Mouse (Mus musculus) heart, embryonic 11.5 days (tissue): ENCODE measurements around the gene Pi16. TPM values are rescaled to one million over a fixed set of nuclear protein-coding genes. Genes with fewer than 3 reads are reported as not detected.

Source experiments
- ATAC-seq: fragments of 200-750 bp; cut with Nextera tagmentation; replicated peaks from 2 replicates; pipeline ENCODE4 v1.8.0; 2017; ENCODE audit warnings: moderate library complexity; ENCODE audit not compliant: insufficient number of reproducible peaks, low FRiP score, low TSS enrichment
- H3K27ac ChIP-seq: fragments of 300-500 bp; sonication (generic); 2 replicates; pipeline ENCODE4 v1.5.1; 2014; ENCODE audit warnings: mild to moderate bottlenecking, low read depth, low read length
- H3K27me3 ChIP-seq: fragments of 300-500 bp; sonication (generic); 2 replicates; pipeline ENCODE4 v1.6.1; 2014; ENCODE audit warnings: mild to moderate bottlenecking, low read length, mixed read lengths; ENCODE audit not compliant: control insufficient read depth, insufficient read depth
- H3K36me3 ChIP-seq: fragments of 300-500 bp; sonication (generic); 2 replicates; pipeline ENCODE4 v1.6.1; 2014; ENCODE audit warnings: mild to moderate bottlenecking, low read length, moderate library complexity, mixed read lengths; ENCODE audit not compliant: control insufficient read depth, insufficient read depth
- H3K4me1 ChIP-seq: fragments of 300-500 bp; sonication (generic); 2 replicates; pipeline ENCODE4 v1.6.1; 2014; ENCODE audit warnings: low read length; ENCODE audit not compliant: control insufficient read depth, insufficient read depth
- H3K4me2 ChIP-seq: fragments of 300-500 bp; sonication (generic); 2 replicates; pipeline ENCODE4 v1.6.1; 2014; ENCODE audit warnings: mild to moderate bottlenecking, moderate library complexity
- H3K4me3 ChIP-seq: fragments of 300-500 bp; sonication (generic); 2 replicates; pipeline ENCODE4 v1.5.1; 2014; ENCODE audit warnings: low read depth, low read length
- H3K9ac ChIP-seq: fragments of 300-500 bp; sonication (generic); 2 replicates; pipeline ENCODE4 v1.6.1; 2014; ENCODE audit warnings: mild to moderate bottlenecking, low read depth, low read length, moderate library complexity
- H3K9me3 ChIP-seq: fragments of 300-500 bp; sonication (generic); replicated peaks from 2 replicates; pipeline ENCODE4 v1.6.1; 2016; ENCODE audit warnings: low read length; ENCODE audit not compliant: control insufficient read depth
- WGBS: fragments of 180-500 bp; shearing (Covaris S2); extraction: QIAGEN DNeasy Blood & Tissue Kit; methylation state at CpG from one replicate; pipeline ENCODE4 v1.1.7; 2014; ENCODE audit not compliant: insufficient replicate concordance; 5-methylcytosine and 5-hydroxymethylcytosine counted together
- polyA plus RNA-seq: library from polyadenylated mRNA; unstranded; fragments of >200 nt; fragmentation: Nextera tagmentation; extraction: Ambion mirVana; gene quantifications from 2 replicates; pipeline ENCODE4 v1.2.1, GENCODE M21; 2014

Pi16 gene
- polyA plus RNA-seq, 1 experiment from 2014 or later: 1.7 TPM

DNA sequence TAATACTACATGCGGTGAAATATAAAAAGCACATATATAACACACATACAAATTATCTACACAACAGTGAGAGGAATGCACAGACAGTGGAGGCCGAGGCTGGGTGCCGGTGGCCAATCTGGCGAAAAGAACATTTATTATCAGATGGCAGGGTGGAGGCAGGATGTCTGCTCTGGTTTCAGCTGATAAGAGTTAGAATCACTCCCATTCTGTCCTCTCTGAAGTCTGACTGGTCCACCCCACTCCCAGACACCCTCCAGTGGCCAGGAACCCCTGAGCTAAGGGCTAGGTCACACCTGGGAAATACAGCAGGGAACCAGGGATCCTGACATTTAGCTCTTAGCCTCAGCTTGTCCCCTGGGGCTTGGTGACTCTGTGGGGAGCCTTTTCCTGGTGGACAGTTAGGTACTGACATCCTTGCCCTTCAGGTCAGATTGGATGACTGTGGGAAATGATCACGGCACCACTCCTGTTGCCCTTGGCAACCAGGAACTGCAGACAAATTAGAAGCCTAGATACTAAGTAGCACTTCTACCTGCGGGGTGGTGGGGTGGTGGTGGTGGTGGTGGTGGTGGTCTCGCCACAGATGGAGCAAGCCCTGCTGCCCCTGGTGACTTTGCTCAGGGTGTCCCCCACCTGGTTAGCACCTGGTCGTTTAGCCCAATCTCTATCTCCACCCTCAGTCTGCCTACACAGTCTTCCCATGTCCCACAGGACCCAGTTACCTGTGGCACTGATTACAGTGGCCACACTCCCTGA is 2.6 kb downstream of the Pi16 start:
- no peaks in the 10 kb centered on the region for H3K9me3 ChIP-seq
- H3K27ac ChIP-seq: no peak overlapping the region
- no peak overlapping the region for H3K4me3 ChIP-seq
- H3K27me3 ChIP-seq: peaks cover 34% of the 10 kb centered on the region
- no peak for ATAC-seq
- peaks cover 13% of the 10 kb centered on the region for H3K4me1 ChIP-seq
- 41% methylated on average over 8 of the region's 8 CpGs for WGBS
- no peak overlapping the region for H3K4me2 ChIP-seq
- H3K36me3 ChIP-seq: no peaks in the 10 kb centered on the region
- 0 out of 2 replicates have a peak overlapping the region, but pooled peaks have one; percentile 34 for H3K9ac ChIP-seq

GRCm38 (mm10) chr17:29321765-29322602 is 4.5 kb downstream of the Pi16 start:
- Histone ChIP-seq H3K4me1 (peaks cover 22% of the 10 kb centered on the region), H3K9ac (0 out of 2 replicates have a peak overlapping the region, but pooled peaks have one; percentile 16), H3K27ac (no peak overlapping the region), H3K4me3 (peak overlapping the region; percentile 30), H3K9me3 (no peaks in the 10 kb centered on the region), H3K27me3 (peaks cover 42% of the 10 kb centered on the region), H3K36me3 (no peaks in the 10 kb centered on the region), H3K4me2 (peak overlapping the region; percentile 56)
- ATAC-seq: no peak
- WGBS: 16% methylated on average over 41 of the region's 41 CpGs

DNA sequence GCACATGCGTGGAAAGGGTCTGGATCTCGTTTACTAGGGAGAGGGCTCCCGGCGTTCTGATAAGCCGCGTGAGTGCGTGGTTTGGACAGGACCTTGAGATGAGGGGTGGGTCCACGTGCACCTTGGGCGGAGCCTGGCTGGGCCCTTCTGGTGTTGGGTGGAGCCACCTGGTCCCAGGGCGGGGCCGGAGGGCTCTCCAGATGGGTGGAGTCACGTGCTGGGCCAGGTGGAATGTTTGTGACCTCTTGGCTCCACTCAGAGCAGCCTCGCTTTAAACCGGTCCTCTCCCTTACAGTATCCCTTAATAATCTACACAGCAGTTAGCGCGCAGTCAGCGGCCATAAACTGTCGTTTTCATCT is 5.1 kb downstream of the Pi16 start:
- Histone ChIP-seq H3K27ac (no peak overlapping the region), H3K27me3 (peaks cover 48% of the 10 kb centered on the region), H3K36me3 (no peaks in the 10 kb centered on the region), H3K9me3 (no peaks in the 10 kb centered on the region), H3K4me3 (peak overlapping the region; percentile 30), H3K4me2 (peak overlapping the region; percentile 56), H3K9ac (0 out of 2 replicates have a peak overlapping the region, but pooled peaks have one; percentile 16), H3K4me1 (peaks cover 22% of the 10 kb centered on the region)
- WGBS: 20% methylated on average over 18 of the region's 18 CpGs
- peak; percentile 51; the same call in 1 of the 2 replicates for ATAC-seq

- H3K9ac ChIP-seq: no peak overlapping the region
- H3K4me1 ChIP-seq: peaks cover 22% of the 10 kb centered on the region
- no peak overlapping the region for H3K4me2 ChIP-seq
- H3K9me3 ChIP-seq: no peaks in the 10 kb centered on the region
- H3K27me3 ChIP-seq: peaks cover 52% of the 10 kb centered on the region
- whole genome bisulfite sequencing: 76% methylated on average over 3 of the region's 3 CpGs
- no peak overlapping the region for H3K4me3 ChIP-seq
- H3K36me3 ChIP-seq: no peaks in the 10 kb centered on the region
- ATAC-seq: no peak
- H3K27ac ChIP-seq: no peak overlapping the region
Measured at GRCm38 (mm10) chr17:29323625-29324024, 6.1 kb downstream of the Pi16 start.

- H3K4me2 ChIP-seq: no peak overlapping the region
- no peak overlapping the region; the same call in 1 of the 2 replicates for H3K4me3 ChIP-seq
- no peak for ATAC-seq
- peaks cover 43% of the 10 kb centered on the region for H3K27me3 ChIP-seq
- no peaks in the 10 kb centered on the region for H3K36me3 ChIP-seq
- H3K4me1 ChIP-seq: peaks cover 21% of the 10 kb centered on the region
- H3K9ac ChIP-seq: no peak overlapping the region
- no peaks in the 10 kb centered on the region for H3K9me3 ChIP-seq
- H3K27ac ChIP-seq: no peak overlapping the region
- 55% methylated on average over 13 of the region's 13 CpGs for WGBS
Measured at GRCm38 (mm10) chr17:29325831-29326230, 8.4 kb downstream of the Pi16 start.

- Histone ChIP-seq H3K27me3 (peaks cover 33% of the 10 kb centered on the region), H3K36me3 (0 out of 2 replicates have a peak, but pooled peaks cover 2% of the 10 kb centered on the region), H3K9ac (peak overlapping the region; percentile 54; the same call in 1 of the 2 replicates), H3K4me1 (peaks cover 28% of the 10 kb centered on the region), H3K4me3 (peak overlapping the region; percentile 34), H3K4me2 (peak overlapping the region; percentile 68), H3K9me3 (no peaks in the 10 kb centered on the region), H3K27ac (no peak overlapping the region)
- no peak for ATAC-seq
- WGBS: 18% methylated on average over 52 of the region's 52 CpGs
Measured at GRCm38 (mm10) chr17:29326531-29327529, 9.3 kb downstream of the Pi16 start.

GRCm38 (mm10) chr17:29327691-29328090 is 10.2 kb downstream of the Pi16 start:
- H3K4me1 ChIP-seq: peaks cover 24% of the 10 kb centered on the region
- H3K9ac ChIP-seq: no peak overlapping the region
- peaks cover 7% of the 10 kb centered on the region; the same call in 1 of the 2 replicates for H3K36me3 ChIP-seq
- no peak overlapping the region for H3K4me2 ChIP-seq
- H3K9me3 ChIP-seq: no peaks in the 10 kb centered on the region
- WGBS: 76% methylated on average over 9 of the region's 9 CpGs
- H3K27ac ChIP-seq: no peak overlapping the region
- no peak for ATAC-seq
- H3K27me3 ChIP-seq: peaks cover 25% of the 10 kb centered on the region
- H3K4me3 ChIP-seq: no peak overlapping the region

DNA sequence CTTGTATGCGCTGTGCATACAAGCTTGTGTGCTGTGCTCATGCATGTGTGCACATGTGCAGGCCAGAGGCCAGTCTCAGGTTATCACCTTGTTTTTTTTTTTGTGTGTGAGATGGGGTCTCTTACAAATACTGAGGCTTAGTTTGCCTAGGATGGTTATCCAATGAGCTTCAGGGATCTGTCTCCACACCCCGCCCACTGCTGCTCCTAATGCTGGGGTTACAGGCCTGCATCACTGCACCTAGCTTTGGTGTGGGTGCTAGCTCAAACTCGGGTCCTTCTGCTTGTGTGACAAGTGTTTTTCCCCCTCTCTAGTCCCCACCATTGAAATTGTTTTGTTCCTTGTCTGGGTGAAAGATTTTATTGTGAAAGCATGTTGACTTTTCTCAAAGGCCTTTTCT is 12.7 kb downstream of the Pi16 start:
- Histone ChIP-seq H3K9ac (no peak overlapping the region), H3K4me2 (no peak overlapping the region), H3K36me3 (peaks cover 22% of the 10 kb centered on the region), H3K27ac (no peak overlapping the region), H3K4me3 (no peak overlapping the region), H3K27me3 (peaks cover 18% of the 10 kb centered on the region), H3K9me3 (no peaks in the 10 kb centered on the region), H3K4me1 (peaks cover 24% of the 10 kb centered on the region)
- no peak for ATAC-seq
- WGBS: 80% methylated on average over 3 of the region's 3 CpGs
